Mouse (Mus musculus) frontal cortex, postnatal 14 days (tissue): ENCODE data around the gene 9030612E09Rik.
A peak's percentile ranks its signal among the peaks of the same experiment; 100 is the strongest.

Source experiments
- DNase-seq, 2 experiments: peaks; one replicate each; pipeline ENCODE4 v3.0.0; 2022; ENCODE audit warnings: low spot score in 2 of 2

The 9030612E09Rik gene

DNA sequence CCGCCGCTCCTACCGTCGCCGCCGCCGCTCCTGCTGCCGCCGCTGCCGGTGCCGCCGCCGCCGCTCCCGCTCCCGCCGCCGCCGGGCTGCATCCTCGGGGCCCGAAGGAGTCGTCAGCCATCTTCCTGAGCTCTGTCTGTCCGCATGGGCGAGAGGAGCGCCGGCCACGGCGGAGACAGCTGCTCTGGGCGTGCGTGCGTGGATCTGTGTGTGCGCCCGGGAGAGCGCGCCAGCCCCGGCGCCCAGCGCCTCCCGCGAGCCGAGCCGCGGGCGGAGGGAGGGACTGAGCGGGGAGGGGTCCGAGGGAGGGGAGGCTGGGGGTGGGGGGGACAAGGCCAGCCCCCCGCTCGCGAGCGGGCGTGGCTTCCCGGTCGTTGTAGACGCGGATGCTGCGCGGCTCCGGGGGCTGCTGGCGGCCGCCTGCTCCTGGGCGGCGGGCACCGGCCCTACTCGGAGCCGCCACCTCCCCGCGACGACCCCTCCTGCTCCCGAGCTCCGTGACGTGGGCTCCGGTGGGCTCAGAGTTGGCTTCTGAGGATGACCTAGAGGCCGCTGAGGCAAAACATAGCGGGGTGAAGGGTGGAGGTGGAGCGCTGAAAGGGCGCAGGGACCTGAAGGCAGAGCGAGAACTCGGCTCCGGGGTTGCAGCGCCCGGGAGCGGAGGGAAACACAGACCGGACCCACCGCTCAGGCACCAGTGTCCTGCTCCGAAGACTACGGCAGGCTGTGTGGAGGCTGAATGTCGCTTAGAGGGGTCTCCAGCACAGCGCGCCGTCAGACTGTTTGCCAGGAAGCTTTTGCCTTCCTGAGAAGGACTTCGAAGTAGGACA, at the start of gene 9030612E09Rik, which contains the start of gene Sobp:
9030612E09Rik (plus strand) TSS at position 379 of the 830 bp plus-strand sequence.
Sobp (minus strand) TSS at position 205 of the 830 bp plus-strand sequence.
- DNase-seq = peak; percentile 60 to 70

DNA sequence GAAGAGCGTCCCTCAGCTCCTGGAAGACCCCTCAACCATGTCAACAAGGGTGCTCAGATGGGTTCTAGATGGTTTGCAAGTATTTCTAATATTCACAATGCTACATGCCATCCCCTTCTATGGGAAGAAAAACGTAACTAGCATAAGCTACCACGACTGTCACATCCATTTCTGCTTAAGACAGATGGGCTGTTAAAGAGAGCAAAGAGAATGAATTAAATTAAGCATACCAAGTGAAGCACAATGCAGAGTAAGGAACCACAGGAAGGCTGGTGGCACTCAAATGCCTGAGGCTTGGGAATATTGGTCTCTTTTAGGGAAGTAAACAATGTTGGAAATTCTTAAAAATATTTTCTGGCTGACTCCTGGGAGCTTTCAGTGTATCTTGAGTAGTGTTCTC, 45.8 kb upstream of the 9030612E09Rik start:
- DNase-seq = no peak

DNA sequence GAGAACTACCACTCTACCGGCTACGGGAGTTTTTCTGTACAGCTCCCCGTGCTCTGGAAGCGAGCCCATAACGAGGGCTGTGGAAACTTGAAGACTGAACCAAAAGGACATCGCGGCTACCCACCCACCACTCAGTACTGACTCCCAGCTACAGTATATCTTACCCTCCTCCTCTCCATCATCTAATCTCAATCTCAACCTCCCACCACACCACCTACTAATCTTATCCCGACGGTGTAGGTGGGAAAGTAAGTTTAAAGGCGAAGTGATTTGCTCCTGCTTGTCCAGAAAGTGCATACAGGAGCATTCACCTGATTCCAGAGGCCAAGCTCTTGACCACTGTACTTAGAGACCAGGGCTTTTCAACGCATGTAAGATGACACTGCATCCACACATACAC, 40.5 kb upstream of the 9030612E09Rik start:
- no peak for DNase-seq

DNA sequence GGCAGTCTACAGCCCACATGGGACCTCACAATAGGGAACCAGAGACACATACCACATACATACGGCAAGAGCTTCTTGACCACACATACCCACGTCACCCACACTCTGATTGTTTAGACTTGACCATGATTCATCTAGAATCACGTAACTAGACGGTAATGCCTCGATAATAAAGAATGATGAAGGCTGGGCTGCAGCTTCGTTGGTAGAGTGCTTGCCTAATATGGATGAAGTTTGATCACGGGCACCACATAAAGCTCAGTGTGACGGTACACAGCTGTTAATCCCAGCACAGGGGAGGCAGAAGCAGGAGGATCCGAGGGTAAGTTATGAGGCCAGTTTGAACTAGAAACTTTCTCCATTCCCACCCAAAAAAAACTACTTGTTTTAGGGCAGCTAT, 31.3 kb upstream of the 9030612E09Rik start:
- DNase-seq = no peak

DNA sequence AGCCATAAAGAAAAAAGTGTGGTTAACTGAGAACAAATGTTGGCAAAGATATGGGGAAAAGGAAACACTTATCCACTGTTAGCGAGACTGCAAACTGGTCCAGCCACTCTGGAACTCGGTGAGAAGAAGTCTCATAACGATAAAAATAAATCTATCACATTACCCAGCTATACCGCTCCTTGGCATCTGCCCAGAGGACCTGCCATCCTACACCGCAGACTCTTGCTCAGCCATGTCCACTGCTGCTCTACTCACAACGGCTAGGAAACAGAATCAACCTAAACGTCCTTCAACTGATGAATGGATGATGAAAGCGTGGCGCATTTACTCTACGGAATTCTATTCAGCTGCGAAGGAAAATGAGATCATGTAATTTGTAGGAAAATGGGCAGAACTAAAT, 26.0 kb upstream of the 9030612E09Rik start:
- DNase-seq = no peak

DNA sequence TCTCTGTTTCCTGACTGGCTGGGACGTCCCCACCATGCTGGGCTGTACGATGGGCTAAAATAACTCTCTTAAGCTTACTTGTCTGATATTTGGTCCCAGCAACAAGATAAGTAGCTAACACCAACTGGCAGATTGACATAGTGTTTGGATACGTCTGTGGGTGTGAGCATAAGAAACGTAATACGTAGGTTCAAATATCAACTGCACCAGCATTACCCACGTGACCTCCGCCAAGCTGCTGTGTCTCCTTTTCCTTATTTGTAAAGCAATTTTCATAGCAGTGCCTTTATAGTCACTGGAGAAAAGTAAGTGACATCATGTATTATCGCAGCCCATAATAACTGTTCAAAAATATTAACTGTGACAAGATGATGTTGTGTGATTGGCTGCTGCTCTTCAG, 21.9 kb upstream of the 9030612E09Rik start:
- DNase-seq = no peak

DNA sequence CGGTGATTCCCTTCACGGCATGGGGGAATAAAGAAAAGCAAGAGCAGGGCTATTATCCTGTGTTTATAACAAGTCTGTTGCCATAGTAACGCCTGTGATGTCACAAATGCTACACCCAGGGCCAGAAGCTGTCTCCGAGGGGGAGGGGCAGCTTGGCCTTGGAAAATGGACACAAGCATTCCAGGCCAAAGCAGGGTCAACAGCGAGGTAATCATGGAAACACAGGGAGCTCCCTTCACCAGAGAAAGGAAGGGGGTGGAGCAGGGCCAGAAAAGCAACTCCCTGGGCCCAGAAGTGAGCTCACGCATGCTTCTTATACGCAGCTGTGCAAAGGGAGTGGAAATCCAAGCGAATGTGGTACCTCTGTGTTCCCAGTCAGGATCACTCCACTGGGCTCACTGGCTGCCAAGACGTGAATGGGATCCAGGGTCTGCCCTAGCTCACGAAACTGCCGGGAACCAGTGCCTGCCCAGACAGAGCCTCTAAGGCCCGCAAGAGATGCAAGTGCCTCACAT, 19.4 kb upstream of the 9030612E09Rik start:
- peak in 1 of 2 experiments; percentile 37 for DNase-seq

DNA sequence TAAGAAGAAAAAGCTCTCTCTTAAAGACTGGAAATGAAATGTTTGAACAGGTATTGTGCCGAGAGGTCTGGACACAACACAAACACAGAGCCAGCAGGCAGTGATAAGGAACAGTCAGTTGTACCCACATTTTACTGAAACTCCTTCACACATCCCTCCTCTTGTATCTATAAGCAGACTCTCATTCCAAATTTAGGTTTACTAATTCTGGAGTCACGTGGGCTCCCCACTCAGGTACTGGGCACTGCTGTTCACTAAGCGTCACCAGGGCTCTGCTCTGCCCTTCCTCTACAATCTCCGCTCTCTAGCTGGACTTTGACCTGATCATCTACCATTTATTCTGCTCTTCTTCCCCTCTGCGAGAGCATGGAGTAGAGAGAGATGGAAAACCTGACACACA, 15.6 kb upstream of the 9030612E09Rik start:
- no peak for DNase-seq

DNA sequence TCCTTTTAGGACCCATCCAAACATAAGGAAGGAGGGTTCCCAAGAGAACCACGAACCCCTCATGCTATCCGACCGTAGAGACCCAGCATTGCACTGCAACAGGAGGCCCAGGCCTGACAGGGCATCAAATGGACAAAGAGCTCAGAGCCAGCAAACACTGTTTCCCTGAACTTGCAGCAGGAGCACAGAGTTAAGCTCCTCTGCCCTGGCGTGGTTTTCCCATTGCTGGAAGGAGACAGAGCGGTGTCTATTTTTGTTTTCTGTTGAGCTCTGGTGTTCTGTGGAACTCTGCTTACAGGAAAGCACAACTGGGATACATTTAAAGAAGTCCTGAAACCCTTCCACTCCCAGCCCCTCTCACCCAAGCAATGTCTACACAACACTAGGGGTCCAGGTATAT, 15.2 kb upstream of the 9030612E09Rik start:
- no peak for DNase-seq

DNA sequence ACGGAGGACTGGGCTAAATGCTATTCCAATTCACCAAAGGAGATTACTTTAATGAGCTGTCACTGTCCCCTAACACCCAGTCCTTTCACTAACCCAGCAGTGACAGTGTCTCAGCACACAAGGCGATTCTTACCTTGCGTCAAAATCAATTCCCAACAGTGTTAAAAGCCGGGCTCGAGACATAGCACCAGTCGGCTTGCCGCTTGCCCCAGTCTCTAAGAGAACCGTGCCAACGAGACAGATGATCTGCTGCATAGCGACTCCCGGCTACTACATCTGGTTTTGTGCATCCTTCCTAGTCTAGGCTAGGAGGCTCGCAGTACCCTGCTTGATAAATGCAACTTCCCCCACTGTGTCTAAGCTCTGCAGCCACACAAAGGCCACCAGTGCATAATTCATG, 12.2 kb upstream of the 9030612E09Rik start:
- DNase-seq = no peak

DNA sequence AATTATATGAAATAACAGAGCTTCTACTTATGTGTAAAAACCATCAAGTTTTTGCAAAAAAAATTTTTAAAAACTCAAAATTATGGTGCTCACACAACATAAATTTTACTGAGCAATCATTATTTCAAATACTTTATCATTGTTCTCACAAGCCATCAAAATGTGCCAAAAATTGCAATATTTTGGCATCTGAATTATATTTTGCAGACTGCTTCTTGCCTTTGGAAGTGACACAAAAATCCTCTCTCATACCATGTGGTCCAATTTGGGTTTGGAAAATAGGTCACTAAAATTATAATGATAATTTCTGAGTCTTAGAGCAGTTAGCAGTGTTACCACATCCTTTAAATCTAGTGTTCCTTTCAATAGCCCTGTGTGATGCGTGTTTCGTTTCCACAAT, 10.1 kb upstream of the 9030612E09Rik start:
- DNase-seq = no peak

DNA sequence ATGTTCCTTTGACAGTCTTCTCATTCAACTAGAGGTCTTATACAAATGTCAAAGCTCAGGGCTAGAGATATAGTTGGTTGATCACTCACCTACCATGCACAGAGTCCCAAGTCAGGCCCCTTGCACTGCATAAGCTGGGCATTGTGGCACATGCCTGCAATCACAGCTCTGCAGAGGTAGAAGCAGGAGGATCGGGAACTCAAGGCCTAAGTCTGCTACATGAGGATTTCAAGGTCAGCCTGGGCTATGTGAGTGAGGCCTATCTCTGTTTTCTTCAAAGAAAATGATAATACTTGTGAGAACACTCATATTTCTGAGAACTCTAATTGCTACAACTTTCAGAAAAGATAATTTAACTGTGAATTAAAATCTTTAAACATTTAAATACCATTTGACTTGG, 8.4 kb upstream of the 9030612E09Rik start:
- no peak for DNase-seq

DNA sequence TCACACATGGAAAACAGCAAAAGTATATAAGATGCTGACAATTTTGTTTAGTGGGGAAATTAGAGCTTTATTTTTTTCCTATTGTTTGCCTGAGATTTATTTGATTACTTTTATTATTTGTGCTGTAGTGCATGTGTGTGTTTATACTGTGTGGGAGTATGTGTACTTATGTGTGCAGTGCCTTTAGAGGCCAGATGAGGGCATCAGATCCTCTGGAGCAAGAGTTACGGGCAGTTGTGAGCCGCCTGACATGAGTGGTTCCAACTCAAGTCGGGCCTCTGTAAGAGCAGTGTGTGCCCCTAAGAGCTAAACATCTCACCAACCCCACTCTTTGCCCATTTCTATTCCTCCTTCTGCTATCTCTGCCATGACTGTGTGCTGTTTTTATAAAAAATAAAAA, 7.7 kb upstream of the 9030612E09Rik start:
- DNase-seq = no peak

DNA sequence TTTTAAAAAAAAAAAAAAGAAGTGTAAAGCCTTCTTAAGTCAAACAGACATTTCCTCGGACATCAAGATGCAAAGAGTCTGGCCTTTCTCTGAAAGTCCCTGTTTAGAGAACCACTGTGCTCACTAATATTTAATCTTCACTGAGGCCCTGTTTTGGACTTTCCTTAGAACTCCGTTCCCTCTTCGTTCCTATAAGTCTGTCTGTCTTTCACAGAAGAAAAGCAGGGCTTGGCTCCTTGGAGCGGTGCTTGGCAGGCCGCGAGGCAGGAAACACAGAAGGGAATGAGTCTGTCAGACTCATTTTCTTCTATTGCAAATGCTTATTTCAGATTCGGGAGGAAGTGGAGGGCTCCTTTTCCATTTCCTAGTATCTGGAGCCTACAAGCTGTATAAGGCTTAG, 5.7 kb upstream of the 9030612E09Rik start:
- DNase-seq = no peak

DNA sequence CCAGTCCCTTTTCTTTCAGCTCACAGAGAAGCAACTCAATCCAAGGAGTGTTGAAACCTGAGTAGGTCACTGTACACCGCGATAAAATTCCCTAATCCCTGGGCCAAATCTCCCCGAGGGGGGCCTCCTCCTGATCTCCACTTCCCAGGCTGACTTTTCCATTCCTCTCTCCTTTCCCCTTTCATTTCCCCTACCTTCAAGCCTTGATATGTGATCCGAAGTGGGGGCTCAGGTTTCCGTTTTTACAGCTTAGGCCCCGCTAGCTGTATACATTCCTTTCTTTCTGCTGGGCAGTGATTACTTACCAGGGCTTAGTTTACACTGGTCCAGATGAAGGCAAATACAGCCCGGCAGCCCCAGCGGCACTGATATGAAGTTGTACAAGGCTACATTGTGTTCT, 3.4 kb upstream of the 9030612E09Rik start:
- no peak for DNase-seq

DNA sequence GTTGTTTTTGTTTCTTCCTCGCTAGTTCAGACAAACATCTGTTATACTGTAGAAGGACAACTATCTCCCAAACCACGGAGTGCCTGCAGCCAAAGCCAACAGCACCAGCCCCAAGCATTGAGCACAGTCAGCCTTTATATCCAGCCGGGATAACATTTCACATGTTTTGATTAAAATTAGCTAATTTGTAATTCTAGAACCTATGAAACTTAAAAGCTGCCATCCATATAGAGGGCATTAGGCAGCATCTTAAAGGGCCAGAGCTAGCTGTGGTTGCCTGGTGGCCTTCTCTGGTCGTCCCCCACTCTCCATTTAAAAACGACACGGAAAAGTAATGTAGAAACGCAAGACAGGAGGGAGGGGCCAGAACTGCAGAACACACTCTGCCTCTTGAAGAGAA, 2.4 kb upstream of the 9030612E09Rik start:
- no peak for DNase-seq

DNA sequence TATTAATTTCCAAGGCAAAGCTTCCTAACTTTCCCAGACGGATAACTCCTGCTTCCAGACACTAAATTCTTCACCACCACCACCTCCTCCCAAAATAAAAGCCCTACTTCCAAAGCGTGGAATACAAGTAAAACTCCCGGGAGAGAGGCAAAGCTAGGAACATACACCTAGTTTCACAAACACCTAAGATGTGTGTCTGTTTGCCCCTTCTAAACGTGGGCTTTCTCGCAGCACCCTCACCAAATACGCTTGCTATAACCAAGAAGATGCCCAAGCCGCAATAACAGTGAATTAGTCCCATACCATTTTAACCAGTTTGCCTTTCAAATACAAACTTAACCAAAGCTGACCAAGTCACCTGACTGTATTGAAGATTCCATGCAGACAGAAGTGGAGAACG, 1.9 kb upstream of the 9030612E09Rik start:
- no peak for DNase-seq

DNA sequence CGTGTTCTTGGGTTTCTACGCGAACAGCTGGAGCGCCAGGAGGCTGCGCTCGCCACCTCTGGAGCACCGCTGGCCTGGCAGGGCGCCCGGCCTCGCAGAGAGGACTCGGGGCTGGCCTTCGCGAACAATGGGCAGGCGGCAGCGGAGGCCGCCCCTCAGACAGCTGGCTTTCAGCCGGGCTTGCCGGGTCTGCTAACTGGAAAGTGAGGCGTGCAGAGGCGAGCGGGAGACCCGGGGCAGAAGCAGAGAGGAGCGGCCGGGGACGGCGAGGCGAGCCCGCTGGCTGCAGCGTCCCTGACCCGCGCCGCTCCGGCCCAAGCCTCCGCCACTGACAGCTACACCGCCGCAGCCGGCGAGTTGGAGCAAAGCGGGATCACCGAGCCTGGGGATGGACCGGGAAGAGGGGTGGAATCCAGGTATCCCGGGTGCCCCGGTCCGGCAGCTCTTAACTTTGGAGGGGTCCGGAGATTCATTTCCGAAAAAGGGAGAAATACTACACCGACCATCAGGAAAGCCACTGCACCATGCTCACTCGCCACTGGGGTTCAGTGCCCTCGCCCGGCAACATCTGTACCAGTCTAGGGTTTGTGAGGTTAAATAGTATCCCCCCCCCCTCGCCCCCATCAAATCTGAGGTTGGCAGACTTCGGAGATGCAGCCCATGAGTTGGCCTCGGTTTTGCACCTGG, 1.2 kb upstream of the 9030612E09Rik start:
- peak; percentile 35 to 42 for DNase-seq

DNA sequence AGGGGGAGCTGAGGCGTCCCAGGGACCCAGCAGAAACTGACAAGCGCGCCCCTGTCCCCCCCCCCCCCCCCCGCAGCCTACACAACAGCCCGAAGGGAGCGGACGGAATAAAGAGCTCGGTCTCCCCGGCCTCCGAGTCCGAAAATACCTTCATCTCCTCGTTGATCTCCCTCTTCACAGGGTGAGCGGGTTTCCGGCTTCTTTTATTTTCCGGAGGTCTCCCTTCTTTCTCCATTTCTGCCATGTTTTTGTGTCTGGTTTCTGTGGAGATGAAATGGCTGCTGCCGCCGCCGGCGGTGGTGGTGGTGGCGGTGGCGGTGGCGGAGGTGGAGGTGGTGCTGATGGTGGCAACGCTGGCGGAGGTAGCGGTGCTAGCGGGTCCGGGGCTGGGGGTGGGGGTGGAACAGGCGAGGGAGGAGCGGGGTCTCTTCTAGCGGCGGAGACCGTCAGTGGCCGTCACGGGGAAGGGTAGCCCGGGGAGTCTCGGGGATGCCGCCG, 627 bp upstream of the 9030612E09Rik start:
- no peak for DNase-seq

DNA sequence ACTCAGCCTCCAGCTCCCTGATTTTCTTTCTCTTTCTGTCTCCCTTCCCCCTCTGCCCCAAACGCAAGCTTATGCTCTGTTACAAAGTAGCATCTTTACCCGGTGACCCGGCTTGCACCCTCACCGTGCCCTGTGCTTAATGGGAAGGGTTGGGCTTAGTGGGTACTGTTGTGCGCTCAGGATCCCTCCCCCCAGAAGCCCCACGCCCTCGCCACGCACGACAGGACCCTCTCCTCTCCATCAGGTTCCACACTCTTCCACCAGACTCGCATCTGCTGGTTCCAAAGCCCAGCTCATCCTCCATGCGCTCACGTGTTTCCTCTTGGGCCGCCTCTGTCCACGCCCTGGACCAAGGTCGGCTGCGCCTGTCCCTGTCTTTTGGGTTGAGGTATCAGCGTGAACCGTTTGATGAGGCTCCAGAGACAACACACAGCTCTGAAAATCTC, 675 bp downstream of the 9030612E09Rik start:
- peak in 1 of 2 experiments; percentile 27 for DNase-seq

DNA sequence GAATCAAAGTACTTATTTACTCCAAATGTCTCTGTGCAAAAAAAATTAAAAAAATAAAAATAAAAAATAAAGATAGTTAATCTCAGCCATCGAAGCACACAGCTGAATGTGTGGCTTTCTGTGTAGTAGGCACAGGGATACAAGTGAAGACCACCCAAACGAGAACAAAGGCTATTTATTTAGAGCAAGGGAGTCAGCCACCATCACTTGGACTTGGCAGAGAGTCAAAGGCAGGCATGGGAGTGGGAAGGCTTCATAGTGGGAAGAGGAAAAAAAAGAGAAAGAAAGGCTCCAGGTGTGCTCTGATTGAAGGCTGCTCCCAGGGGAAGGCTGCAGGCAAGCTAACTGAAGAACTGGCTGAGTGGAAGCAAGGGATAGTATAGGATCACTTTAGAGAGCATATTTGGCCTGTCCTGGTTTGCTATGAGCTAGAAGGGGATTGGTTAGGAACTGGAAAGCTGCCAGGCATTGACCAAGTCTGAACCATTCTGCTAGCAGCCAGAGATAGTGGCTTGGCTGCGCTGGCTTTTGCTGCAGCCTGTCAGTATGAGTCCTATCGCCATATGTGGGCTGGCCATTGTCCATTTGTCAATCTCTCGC, 5.9 kb downstream of the 9030612E09Rik start:
- no peak for DNase-seq

DNA sequence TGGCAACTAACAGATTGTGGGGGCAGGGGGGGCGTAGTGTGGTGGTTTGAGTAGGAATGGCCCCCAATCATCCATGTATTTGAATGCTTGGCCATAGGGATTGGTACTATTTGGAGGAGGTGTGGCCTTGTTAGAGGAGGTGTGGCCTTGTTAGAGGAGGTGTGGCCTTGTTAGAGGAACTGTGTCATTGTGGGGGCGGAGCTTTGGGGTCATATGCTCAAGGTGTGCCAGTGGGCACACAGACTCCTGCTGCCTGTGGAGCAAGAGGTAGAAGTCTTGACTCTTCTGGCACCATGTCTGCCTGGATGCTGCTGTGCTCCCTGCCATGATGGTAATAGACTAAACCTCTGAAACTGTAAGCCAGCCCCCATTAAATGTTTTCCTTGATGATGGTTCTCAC, 25.7 kb downstream of the 9030612E09Rik start:
- no peak for DNase-seq
